Mouse (Mus musculus): ENCODE measurements around the gene Aipl1.
A peak's percentile ranks its signal among the peaks of the same experiment; 100 is the strongest.

Gene Aipl1

GRCm38 (mm10) chr11:72050168-72050894, 13.0 kb upstream of the Aipl1 start:
- no peak for DNase-seq (ENCODE audit: low spot score in 2 of 2)

GRCm38 (mm10) chr11:72049171-72049759, 12.0 kb upstream of the Aipl1 start:
- no peak for DNase-seq (ENCODE audit: low spot score in 2 of 2)

- DNase-seq (ENCODE audit: low spot score in 2 of 2) = no peak
Observed at GRCm38 (mm10) chr11:72048730-72049129, 11.4 kb upstream of the Aipl1 start.

GRCm38 (mm10) chr11:72044231-72044630, 6.9 kb upstream of the Aipl1 start:
- DNase-seq (ENCODE audit: low spot score in 2 of 2) = no peak

GRCm38 (mm10) chr11:72042631-72043030, 5.3 kb upstream of the Aipl1 start:
- DNase-seq (ENCODE audit: low spot score in 2 of 2) = no peak

- DNase-seq (ENCODE audit: low spot score in 2 of 2) = peak; percentile 69 to 70
Observed at GRCm38 (mm10) chr11:72041768-72042607, 4.7 kb upstream of the Aipl1 start, which contains the start of gene Pimreg. Pimreg (plus strand) TSS chr11:72042032.

GRCm38 (mm10) chr11:72041290-72041767, 4.0 kb upstream of the Aipl1 start:
- no peak for DNase-seq (ENCODE audit: low spot score in 2 of 2)

- DNase-seq (ENCODE audit: low spot score in 2 of 2) = no peak
Observed at GRCm38 (mm10) chr11:72039599-72040386, 2.5 kb upstream of the Aipl1 start.

GRCm38 (mm10) chr11:72037996-72038395, 687 bp upstream of the Aipl1 start:
- peak; percentile 78 for DNase-seq (ENCODE audit: low spot score in 2 of 2)

- DNase-seq (ENCODE audit: low spot score in 2 of 2) = no peak
Observed at GRCm38 (mm10) chr11:72032589-72032988, 4.7 kb downstream of the Aipl1 start.

GRCm38 (mm10) chr11:72032091-72032490, 5.2 kb downstream of the Aipl1 start:
- DNase-seq (ENCODE audit: low spot score in 2 of 2) = no peak

- DNase-seq (ENCODE audit: low spot score in 2 of 2) = no peak
Observed at GRCm38 (mm10) chr11:72031353-72031752, 6.0 kb downstream of the Aipl1 start.

GRCm38 (mm10) chr11:72029143-72029542, 8.2 kb downstream of the Aipl1 start:
- DNase-seq (ENCODE audit: low spot score in 2 of 2) = no peak

GRCm38 (mm10) chr11:72027836-72028235, 9.5 kb downstream of the Aipl1 start:
- no peak for DNase-seq (ENCODE audit: low spot score in 2 of 2)

- DNase-seq (ENCODE audit: low spot score in 2 of 2) = no peak
Observed at GRCm38 (mm10) chr11:72026516-72026915, 10.8 kb downstream of the Aipl1 start.

GRCm38 (mm10) chr11:72025843-72026242, 11.5 kb downstream of the Aipl1 start:
- DNase-seq (ENCODE audit: low spot score in 2 of 2) = no peak

GRCm38 (mm10) chr11:72024193-72024781, 13.0 kb downstream of the Aipl1 start:
- peak; percentile 51 to 52 for DNase-seq (ENCODE audit: low spot score in 2 of 2)

GRCm38 (mm10) chr11:72023581-72023980, 13.7 kb downstream of the Aipl1 start:
- DNase-seq (ENCODE audit: low spot score in 2 of 2) = no peak

- no peak for DNase-seq (ENCODE audit: low spot score in 2 of 2)
Observed at GRCm38 (mm10) chr11:72022827-72023226, 14.5 kb downstream of the Aipl1 start.

GRCm38 (mm10) chr11:72021015-72021414, 16.3 kb downstream of the Aipl1 start:
- no peak for DNase-seq (ENCODE audit: low spot score in 2 of 2)

- DNase-seq (ENCODE audit: low spot score in 2 of 2) = no peak
Observed at GRCm38 (mm10) chr11:72017253-72017601, 20.1 kb downstream of the Aipl1 start.

All from frontal cortex, postnatal 25 days (tissue).